Mouse (Mus musculus): ENCODE measurements around the gene Gm20388.

DNA sequence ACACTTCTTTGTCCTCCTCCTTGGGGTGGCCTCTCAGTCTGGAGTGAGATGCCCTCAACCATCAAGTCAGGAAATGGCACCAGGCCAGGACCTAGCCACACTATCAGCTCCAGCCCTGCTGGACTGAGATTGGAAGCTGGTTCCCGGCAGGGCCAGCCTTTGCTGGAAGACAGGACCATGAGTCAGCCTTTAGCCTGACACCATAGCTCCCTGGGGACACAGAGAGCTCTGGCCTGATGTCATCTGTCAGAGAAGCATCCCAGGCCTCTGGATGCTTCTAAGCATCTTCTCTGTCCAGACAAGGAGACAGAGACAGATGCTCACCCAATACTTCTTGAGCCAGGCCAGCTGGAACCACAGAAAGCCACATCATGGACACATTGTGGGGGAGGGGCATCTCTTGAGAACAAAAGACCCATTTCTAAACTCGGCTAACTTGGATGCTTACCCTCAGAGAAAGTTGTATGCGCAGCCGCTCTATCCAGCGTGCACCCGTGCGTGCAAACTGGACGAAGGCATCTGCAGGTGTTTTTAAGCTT is 3499.5 kb downstream of the Gm20388 start:
- TF ChIP-seq CTCF (IDR thresholded peaks at IDR 0.05; ENCODE audit: extremely low read depth, insufficient read depth, low read length) (no peak), POLR2A (IDR thresholded peaks at IDR 0.05; ENCODE audit: extremely low read depth, insufficient read depth, low read length) (no peak)

Data from cortical plate, adult 2 months (tissue).